Mouse (Mus musculus) cerebral cortex, adult 2 months (tissue): ENCODE data around the gene Ccndbp1.

ENCODE experiments used
- WGBS: fragments of 180-500 bp; shearing (Covaris S2); methylation state at CpG from one replicate; pipeline ENCODE4 v1.1.7; 2018; 5-methylcytosine and 5-hydroxymethylcytosine counted together

Ccndbp1 gene

GRCm38 (mm10) chr2:121007925-121008663 lies at the start of gene Ccndbp1:
Ccndbp1 (plus strand) TSS chr2:121008403.
- WGBS: 2% methylated on average over 34 of the region's 34 CpGs

DNA sequence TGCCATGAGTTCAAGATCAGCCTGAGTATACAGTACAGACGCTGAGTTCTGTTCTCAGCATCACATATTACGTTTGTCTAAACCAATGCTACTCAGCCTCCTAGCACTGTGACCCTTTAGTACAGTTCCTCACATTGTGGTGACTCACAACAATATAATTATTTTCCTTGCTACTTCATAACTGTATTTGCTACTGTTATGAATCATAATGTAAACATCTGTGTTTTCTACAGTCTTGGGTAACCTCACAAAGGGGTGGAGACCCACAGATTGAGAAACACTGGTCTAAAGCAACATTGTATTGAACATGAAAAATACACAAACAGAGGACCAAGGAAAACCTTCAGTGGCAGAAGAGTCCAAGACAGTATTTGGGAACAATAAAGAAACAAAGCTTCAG lies 48.8 kb upstream of the Ccndbp1 start:
- WGBS: 74% methylated on average over 2 of the region's 2 CpGs

DNA sequence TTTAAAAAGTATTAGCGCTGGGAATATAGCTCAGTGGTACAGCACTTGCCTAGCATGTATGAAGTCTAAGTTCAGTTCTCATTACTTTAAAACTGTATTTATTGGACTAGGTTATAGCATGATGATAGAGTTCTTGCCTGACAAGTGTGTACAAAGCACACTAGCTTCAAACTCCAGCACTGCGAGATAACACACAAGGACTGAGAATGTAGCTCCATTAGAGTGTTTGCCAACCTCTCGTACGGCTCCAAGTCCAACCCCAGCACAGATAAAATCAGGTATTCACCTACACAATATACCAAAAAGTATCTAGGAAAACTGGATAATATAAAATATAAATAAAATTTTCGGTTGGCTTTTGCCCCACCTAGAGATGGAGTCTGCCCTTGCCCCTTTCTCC lies 48.4 kb upstream of the Ccndbp1 start:
- 85% methylated on average over 5 of the region's 5 CpGs for WGBS

DNA sequence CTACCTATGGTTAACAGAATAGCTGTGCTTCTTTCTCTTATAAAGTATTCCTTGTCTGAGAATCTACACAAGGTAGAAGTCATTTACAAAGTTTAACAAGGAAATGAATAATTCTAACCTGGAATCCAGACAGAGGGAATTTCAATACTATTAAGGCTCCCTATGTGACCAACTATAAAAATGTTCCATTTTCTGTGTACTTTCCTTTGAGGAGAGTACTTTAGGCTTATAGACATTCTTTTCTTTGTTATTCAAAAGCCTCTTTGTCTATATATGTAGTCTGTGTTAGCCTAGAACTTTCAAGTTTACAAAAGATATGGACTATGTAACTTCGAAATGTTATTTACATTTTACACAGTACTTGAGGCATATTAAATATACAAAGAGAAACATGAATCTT lies 47.9 kb upstream of the Ccndbp1 start:
- WGBS: 94% methylated on average over 1 of the region's 1 CpGs

DNA sequence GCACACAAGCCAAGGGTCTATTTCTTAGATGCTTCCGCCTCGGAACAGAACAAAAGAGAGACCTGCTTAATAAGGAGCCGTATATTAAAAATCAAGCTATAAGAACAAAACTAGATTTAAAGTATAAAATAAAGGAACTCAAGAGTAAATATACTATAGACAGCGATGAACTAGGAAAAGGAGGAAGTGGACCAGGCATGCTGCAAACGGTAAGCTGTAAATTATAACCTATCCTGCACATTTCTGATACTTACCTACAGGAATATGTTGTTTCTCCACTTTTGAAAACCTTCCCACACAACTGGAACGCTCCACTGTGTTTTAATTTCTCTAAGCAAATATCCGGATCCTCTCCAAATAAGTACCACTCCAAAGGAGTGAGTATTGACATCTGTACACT lies 45.1 kb upstream of the Ccndbp1 start:
- 90% methylated on average over 7 of the region's 7 CpGs for WGBS

DNA sequence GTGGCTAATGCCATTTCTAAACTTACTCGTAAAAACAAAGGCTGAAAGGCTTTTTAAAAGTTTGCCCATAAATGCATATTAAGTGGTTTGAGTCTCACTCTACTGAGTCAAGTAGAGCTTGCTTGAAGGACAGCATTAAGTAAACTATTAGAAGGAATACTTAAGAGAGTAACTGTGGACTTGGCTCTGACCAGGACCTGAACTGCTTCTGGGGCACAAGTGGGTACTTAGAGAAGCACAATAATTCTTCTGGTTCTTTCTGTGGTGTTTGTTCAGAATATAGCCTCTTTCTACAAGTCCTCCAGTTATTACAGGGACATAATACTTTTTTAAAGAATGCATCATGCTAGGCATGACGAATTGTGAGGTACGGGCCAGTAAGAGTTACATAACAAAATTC lies 42.7 kb upstream of the Ccndbp1 start:
- 79% methylated on average over 3 of the region's 3 CpGs for WGBS

- under 1% methylated on average over 23 of the region's 23 CpGs for WGBS
These were observed 38.1 kb upstream of the Ccndbp1 start for GRCm38 (mm10) chr2:120970045-120970539.

GRCm38 (mm10) chr2:120970559-120971080 lies 37.6 kb upstream of the Ccndbp1 start, which contains the start of gene Ubr1:
Ubr1 (minus strand) TSS chr2:120970715.
- WGBS: under 1% methylated on average over 39 of the region's 39 CpGs

DNA sequence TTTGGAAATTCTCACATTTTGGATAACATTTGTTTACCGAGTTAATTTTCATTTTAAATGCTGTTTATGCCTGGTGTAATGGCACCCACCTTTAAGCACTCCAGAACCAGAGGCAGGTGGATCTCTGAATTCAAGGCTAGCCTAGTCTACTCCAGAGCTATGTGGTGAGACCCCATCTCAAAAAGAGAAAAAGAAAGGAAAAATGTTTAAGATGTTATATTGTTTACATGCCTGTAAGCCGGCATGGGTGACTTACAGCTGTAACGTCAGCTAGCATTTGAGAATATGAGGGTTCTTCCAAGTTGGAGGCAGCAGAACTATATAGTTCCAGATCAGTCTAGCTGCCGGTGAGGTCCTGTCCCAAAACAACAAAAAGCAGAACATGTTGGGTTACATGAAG lies 36.4 kb upstream of the Ccndbp1 start:
- 91% methylated on average over 4 of the region's 4 CpGs for WGBS

DNA sequence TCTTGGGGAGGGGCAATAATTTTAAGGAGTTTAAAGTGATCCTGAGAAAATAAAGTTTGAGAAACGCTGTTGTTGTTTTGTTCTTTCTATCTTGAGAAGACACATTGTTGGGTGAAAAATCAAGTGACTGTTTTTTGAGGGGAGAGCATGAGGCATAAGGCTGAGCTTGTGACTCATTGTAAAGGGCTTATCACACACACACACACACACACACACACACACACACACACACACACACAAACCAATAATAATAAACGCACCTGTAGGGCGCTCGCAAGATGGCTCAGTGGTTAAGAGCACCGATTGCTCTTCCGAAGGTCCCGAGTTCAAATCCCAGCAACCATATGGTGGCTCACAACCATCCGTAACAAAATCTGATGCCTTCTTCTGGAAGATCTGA lies 35.9 kb upstream of the Ccndbp1 start:
- 95% methylated on average over 8 of the region's 8 CpGs for WGBS

DNA sequence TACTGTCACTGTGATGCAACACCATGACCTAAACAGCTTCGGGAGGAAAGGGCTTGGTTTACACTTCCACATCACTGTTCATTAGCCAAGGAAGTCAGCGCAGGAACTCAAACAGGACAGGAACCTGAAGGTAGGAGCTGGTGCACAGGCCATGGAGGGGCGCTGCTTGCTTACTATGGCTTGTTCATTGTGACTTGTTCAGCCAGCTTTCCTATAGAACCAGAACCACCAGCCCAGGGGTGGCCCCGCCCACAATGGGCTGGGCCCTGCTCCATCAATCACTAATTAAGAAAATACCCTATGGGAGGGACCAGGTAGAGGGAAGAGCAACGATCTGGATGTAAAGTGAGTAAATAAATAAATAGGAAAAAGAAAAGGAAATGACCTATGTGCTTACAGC lies 35.2 kb upstream of the Ccndbp1 start:
- WGBS: 20% methylated on average over 5 of the region's 5 CpGs

GRCm38 (mm10) chr2:120976308-120976707 lies 31.9 kb upstream of the Ccndbp1 start:
- 50% methylated on average over 4 of the region's 4 CpGs for WGBS

GRCm38 (mm10) chr2:120976990-120977925 lies 30.9 kb upstream of the Ccndbp1 start, which contains the start of gene Tmem62:
Tmem62 (plus strand) TSS chr2:120977017.
- under 1% methylated on average over 69 of the region's 71 CpGs for WGBS

DNA sequence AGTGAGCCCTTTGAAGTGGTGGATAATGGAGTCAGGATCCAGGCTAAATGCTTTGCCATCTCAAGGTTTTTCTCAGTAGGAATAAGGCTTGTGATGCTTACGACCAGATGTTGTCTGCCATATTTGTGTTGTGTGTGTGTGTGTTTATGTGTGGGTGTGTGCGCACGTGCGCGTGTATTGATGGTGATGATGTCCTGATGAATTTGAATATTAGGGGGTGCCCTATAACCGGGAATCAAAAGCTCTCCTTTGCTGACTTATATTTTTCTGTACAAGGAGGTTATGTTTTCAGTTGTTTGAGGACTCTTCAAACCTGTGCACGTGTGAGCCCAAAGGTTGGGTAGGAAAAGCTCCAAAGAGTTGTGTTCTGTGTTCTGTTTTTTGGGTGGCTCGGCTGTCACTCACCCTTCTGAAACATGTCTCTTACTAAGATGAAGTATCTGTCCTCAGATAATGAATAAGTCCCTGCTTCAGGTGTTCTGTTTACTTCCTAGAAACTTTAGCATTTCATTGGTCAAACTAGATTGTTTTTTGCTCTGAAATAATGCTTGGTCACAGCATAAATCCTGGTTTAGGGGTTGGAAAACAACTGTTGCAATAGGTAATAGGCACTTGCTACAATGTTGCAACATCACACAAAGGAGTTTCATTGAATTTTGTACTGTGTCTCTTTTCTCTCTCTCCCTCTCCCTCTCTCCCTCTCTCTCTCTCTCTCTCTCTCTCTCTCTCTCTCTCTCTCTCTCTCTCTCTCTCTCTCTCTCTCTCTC lies 30.1 kb upstream of the Ccndbp1 start:
- WGBS: 65% methylated on average over 8 of the region's 8 CpGs

DNA sequence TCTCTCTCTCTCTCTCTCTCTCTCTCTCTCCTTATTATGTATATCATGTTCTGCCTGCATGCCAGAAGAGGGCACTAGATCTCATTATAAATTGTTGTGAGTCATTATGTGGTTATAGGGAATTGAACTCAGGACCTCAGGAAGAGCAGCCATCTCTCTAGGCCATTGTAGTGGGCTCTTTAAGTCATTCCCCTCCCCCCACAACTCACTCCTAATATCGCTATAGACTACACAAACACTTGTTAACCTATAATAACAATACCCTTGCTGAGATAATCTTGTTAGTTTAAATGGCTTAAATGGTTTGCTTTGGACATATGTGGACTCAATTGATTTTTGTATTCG lies 29.5 kb upstream of the Ccndbp1 start:
- 51% methylated on average over 2 of the region's 2 CpGs for WGBS

DNA sequence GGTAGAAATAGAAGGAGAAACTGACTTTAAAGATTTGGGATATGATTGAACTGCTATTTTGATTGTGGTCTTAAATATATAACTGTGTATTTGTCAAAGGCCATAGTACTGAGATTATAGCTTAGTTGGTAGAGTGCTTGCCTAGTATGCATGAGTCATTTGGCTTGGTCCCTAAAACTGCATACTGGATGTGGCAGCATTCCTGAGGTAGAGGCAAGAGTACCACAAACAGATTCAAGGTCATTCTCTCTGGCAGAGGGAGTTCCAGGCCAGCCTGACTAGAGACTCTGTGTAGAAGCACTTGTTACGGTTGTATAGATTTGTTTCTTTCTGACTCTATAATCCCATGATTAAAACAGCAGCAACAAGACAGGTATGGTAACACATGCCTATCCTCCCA lies 28.4 kb upstream of the Ccndbp1 start:
- 81% methylated on average over 1 of the region's 1 CpGs for WGBS

GRCm38 (mm10) chr2:120980861-120981260 lies 27.3 kb upstream of the Ccndbp1 start:
- 66% methylated on average over 2 of the region's 2 CpGs for WGBS

DNA sequence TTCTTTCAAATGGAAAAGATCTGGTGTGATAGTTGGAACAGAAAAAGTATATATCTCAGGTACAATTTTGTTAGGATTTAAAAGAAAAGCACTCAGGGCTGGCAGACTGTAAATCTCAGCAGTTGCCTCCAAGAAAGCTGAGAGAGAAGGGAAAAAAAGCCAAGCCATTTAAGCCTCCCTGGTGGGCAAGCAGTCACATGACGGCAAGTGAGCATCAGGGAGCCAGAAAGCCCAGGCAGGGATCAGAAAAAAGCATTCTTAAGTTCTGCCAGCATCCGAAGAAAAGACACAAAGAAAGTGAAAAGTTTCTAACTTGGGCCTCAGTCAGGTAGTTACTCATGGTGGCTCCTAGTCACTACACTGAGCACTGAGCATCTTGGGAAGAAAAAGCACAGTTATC lies 24.6 kb upstream of the Ccndbp1 start:
- 54% methylated on average over 2 of the region's 2 CpGs for WGBS

DNA sequence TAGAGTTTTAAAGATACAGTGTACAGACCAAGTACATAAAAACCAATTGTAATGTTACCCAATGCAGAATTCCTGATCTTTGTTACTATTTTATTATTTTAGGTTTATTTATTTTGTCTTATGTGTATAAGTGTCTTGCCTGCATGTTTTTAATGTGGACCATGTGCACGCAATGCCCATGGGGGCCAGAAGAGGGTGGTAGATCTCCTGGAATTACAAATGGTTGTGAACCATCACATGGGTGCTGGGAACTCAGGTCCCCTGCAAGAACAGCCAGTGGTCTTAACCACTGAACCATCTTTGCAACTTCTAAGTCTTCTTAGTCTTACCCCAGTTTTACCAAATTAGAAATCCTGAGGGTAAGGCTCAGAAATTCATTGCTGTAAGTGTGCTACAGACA lies 23.0 kb upstream of the Ccndbp1 start:
- WGBS: 95% methylated on average over 1 of the region's 1 CpGs

- WGBS: 74% methylated on average over 4 of the region's 4 CpGs
These were observed 17.0 kb upstream of the Ccndbp1 start for GRCm38 (mm10) chr2:120991196-120991595.

GRCm38 (mm10) chr2:120996607-120997006 lies 11.6 kb upstream of the Ccndbp1 start:
- 37% methylated on average over 1 of the region's 1 CpGs for WGBS

- 79% methylated on average over 8 of the region's 8 CpGs for WGBS
These were observed 9.3 kb upstream of the Ccndbp1 start for GRCm38 (mm10) chr2:120998863-120999262.
